Mouse (Mus musculus) CH12.LX (cell line): ENCODE results near the gene Pex7. TPM values are rescaled to one million over a fixed set of nuclear protein-coding genes. Genes with fewer than 3 reads are reported as not detected.

ENCODE experiments used
- DNase-seq: peaks from one replicate; pipeline ENCODE4 v3.0.0-alpha.2; 2013; ENCODE audit errors: extremely low read depth
- H3K27ac ChIP-seq: 2 replicates; pipeline ENCODE4 v1.5.1; 2012; ENCODE audit warnings: low read depth, mild to moderate bottlenecking, control low read depth, moderate library complexity; ENCODE audit not compliant: insufficient read depth
- H3K27me3 ChIP-seq: replicated peaks from 2 replicates; pipeline ENCODE3; 2012; ENCODE audit warnings: inconsistent platforms
- H3K36me3 ChIP-seq, 2 experiments: replicated peaks in 1 of 2; 2 replicates each; pipeline versions ENCODE3 to v1.6.1; 2012; ENCODE audit warnings: inconsistent platforms in 1 of 2, low read length in 1 of 2, mild to moderate bottlenecking in 1 of 2, mixed read lengths in 1 of 2, moderate library complexity in 1 of 2; ENCODE audit not compliant: control insufficient read depth in 1 of 2, insufficient read depth in 1 of 2
- H3K4me1 ChIP-seq, 2 experiments: 2 replicates each; pipeline ENCODE4 v1.6.1; 2012; ENCODE audit warnings: inconsistent platforms in 1 of 2, moderate library complexity in 1 of 2; ENCODE audit not compliant: insufficient read depth in 2 of 2, control insufficient read depth in 1 of 2
- H3K4me2 ChIP-seq: 2 replicates; pipeline ENCODE4 v1.6.1; 2012; ENCODE audit warnings: low read depth, mild to moderate bottlenecking, control low read depth; ENCODE audit not compliant: poor library complexity, insufficient read depth, severe bottlenecking
- H3K4me3 ChIP-seq, 3 experiments: fragments of 150-350 bp in 1 of 3; sonication (generic) in 1 of 3; replicated peaks in 1 of 3; 2 replicates each; pipeline versions ENCODE3 to v1.5.1; 2011 to 2012; ENCODE audit warnings: low read depth in 2 of 3, low read length in 2 of 3, mild to moderate bottlenecking in 2 of 3, moderate library complexity in 2 of 3, control low read depth in 1 of 3, improper control_type of control experiment in 1 of 3, inconsistent platforms in 1 of 3, mixed read lengths in 1 of 3; ENCODE audit not compliant: poor library complexity in 1 of 3
- H3K79me2 ChIP-seq: replicated peaks from 2 replicates; pipeline ENCODE4 v1.6.1; 2012; ENCODE audit warnings: mild to moderate bottlenecking, moderate library complexity; ENCODE audit not compliant: control insufficient read depth, poor library complexity, insufficient read depth, severe bottlenecking; ENCODE audit errors: extremely low read depth
- H3K9ac ChIP-seq: 2 replicates; pipeline ENCODE4 v1.6.1; 2012; ENCODE audit warnings: low read depth, mild to moderate bottlenecking, control low read depth, moderate library complexity; ENCODE audit not compliant: insufficient read depth
- H3K9me3 ChIP-seq: replicated peaks from 2 replicates; pipeline ENCODE3; 2012; ENCODE audit warnings: low read length, inconsistent platforms, mixed read lengths
- BHLHE40 ChIP-seq: IDR thresholded peaks from 2 replicates; pipeline ENCODE4 v1.6.1; 2011; ENCODE audit warnings: mild to moderate bottlenecking, low read depth, low read length, improper control_type of control experiment
- CHD1 ChIP-seq: IDR thresholded peaks from 2 replicates; pipeline ENCODE4 v1.6.1; 2012; ENCODE audit warnings: low read depth, low read length, improper control_type of control experiment, inconsistent platforms
- E2F4 ChIP-seq: IDR thresholded peaks from 2 replicates; pipeline ENCODE4 v1.6.1; 2011; ENCODE audit warnings: low read depth, low read length, improper control_type of control experiment; ENCODE audit not compliant: insufficient replicate concordance
- EP300 ChIP-seq: IDR thresholded peaks from 2 replicates; pipeline ENCODE4 v1.6.1; 2011; ENCODE audit warnings: low read length, improper control_type of control experiment
- ETS1 ChIP-seq: conservative IDR thresholded peaks from 2 replicates; pipeline ENCODE4 v1.6.1; 2012; ENCODE audit warnings: low read depth, mild to moderate bottlenecking, inconsistent platforms, low read length, improper control_type of control experiment, moderate library complexity
- GABPA ChIP-seq: IDR thresholded peaks from 2 replicates; pipeline ENCODE4 v1.6.1; 2012; ENCODE audit warnings: low read depth, low read length, improper control_type of control experiment, inconsistent platforms; ENCODE audit not compliant: insufficient replicate concordance
- HCFC1 ChIP-seq: IDR thresholded peaks from 2 replicates; pipeline ENCODE4 v1.6.1; 2012; ENCODE audit warnings: low read depth, mild to moderate bottlenecking, inconsistent platforms, low read length, improper control_type of control experiment
- IRF4 ChIP-seq: IDR thresholded peaks from 2 replicates; pipeline ENCODE4 v1.6.1; 2014; ENCODE audit warnings: low read depth, mild to moderate bottlenecking, inconsistent platforms, low read length, improper control_type of control experiment
- JUND ChIP-seq: conservative IDR thresholded peaks from 2 replicates; pipeline ENCODE4 v1.6.1; 2011; ENCODE audit warnings: low read depth, low read length, improper control_type of control experiment
- MAFK ChIP-seq: IDR thresholded peaks from 2 replicates; pipeline ENCODE4 v1.6.1; 2011; ENCODE audit warnings: low read length, improper control_type of control experiment; ENCODE audit not compliant: insufficient replicate concordance
- MAX ChIP-seq: IDR thresholded peaks from 2 replicates; pipeline ENCODE4 v1.6.1; 2011; ENCODE audit warnings: low read length, improper control_type of control experiment
- MAZ ChIP-seq: IDR thresholded peaks from 2 replicates; pipeline ENCODE4 v1.6.1; 2012; ENCODE audit warnings: low read depth, mild to moderate bottlenecking, inconsistent platforms, low read length, improper control_type of control experiment, moderate library complexity
- MXI1 ChIP-seq: IDR thresholded peaks from 2 replicates; pipeline ENCODE4 v1.6.1; 2011; ENCODE audit warnings: mild to moderate bottlenecking, low read depth, low read length, improper control_type of control experiment
- MYC ChIP-seq: IDR thresholded peaks from 2 replicates; pipeline ENCODE4 v1.6.1; 2011; ENCODE audit warnings: low read depth, mild to moderate bottlenecking, improper control_type of control experiment, low read length
- NELFE ChIP-seq: IDR thresholded peaks from 2 replicates; pipeline ENCODE4 v1.6.1; 2011; ENCODE audit warnings: low read depth, low read length, improper control_type of control experiment
- PAX5 ChIP-seq: IDR thresholded peaks from 2 replicates; pipeline ENCODE4 v1.6.1; 2012; ENCODE audit warnings: low read length, inconsistent platforms, mixed read lengths
- POLR2A ChIP-seq: IDR thresholded peaks from 2 replicates; pipeline ENCODE4 v1.6.1; 2011; ENCODE audit warnings: low read depth, mild to moderate bottlenecking, improper control_type of control experiment, low read length
- RCOR1 ChIP-seq: conservative IDR thresholded peaks from 2 replicates; pipeline ENCODE4 v1.6.1; 2012; ENCODE audit warnings: low read depth, mild to moderate bottlenecking, inconsistent platforms, low read length, improper control_type of control experiment
- SIN3A ChIP-seq: IDR thresholded peaks from 2 replicates; pipeline ENCODE4 v1.6.1; 2012; ENCODE audit warnings: low read length, improper control_type of control experiment, inconsistent platforms
- SMC3 ChIP-seq: IDR thresholded peaks from 2 replicates; pipeline ENCODE4 v1.6.1; 2011; ENCODE audit warnings: low read depth, low read length, improper control_type of control experiment
- TBP ChIP-seq: conservative IDR thresholded peaks from 2 replicates; pipeline ENCODE4 v1.6.1; 2011; ENCODE audit warnings: low read depth, low read length, improper control_type of control experiment
- TCF12 ChIP-seq: IDR thresholded peaks from 2 replicates; pipeline ENCODE4 v1.6.1; 2014; ENCODE audit warnings: low read depth, mild to moderate bottlenecking, inconsistent platforms, low read length, improper control_type of control experiment
- UBTF ChIP-seq: IDR thresholded peaks from 2 replicates; pipeline ENCODE4 v1.6.1; 2012; ENCODE audit warnings: low read depth, mild to moderate bottlenecking, inconsistent platforms, low read length, improper control_type of control experiment, moderate library complexity
- USF2 ChIP-seq: conservative IDR thresholded peaks from 2 replicates; pipeline ENCODE4 v1.6.1; 2011; ENCODE audit warnings: low read depth, low read length, improper control_type of control experiment
- ZC3H11A ChIP-seq: IDR thresholded peaks from 2 replicates; pipeline ENCODE4 v1.6.1; 2012; ENCODE audit warnings: low read depth, mild to moderate bottlenecking, inconsistent platforms, low read length, improper control_type of control experiment
- ZKSCAN1 ChIP-seq: IDR thresholded peaks from 2 replicates; pipeline ENCODE4 v1.6.1; 2012; ENCODE audit warnings: low read depth, inconsistent platforms, low read length, improper control_type of control experiment, borderline replicate concordance
- ZMIZ1 ChIP-seq: IDR thresholded peaks from 2 replicates; pipeline ENCODE4 v1.6.1; 2012; ENCODE audit warnings: low read depth, mild to moderate bottlenecking, inconsistent platforms, low read length, improper control_type of control experiment
- dilution Hi-C: fragments of 300-500 bp; cut with MboI; formaldehyde crosslinking; loops from 2 replicates; pipeline ENCODE4 v1.14.3; 2020; ENCODE audit warnings: low sequenced_read_pairs; ENCODE audit not compliant: extremely low pct_unique_long_range_greater_than_20kb, extremely low pct_ligation_motif_present
- in situ Hi-C: fragments of 300-500 bp; cut with MboI; formaldehyde crosslinking; loops from 3 replicates; pipeline ENCODE4 v1.14.3; 2019; ENCODE audit warnings: low sequenced_read_pairs, low pct_ligation_motif_present, low pct_unique_long_range_greater_than_20kb, mixed read lengths
- polyA plus RNA-seq: library from polyadenylated mRNA; unstranded; fragments of >175 nt; gene quantifications from 2 replicates; pipeline ENCODE4 v1.2.1, GENCODE M21; 2012; ENCODE audit warnings: low read depth; ENCODE audit not compliant: insufficient read length
- total RNA-seq, 2 experiments: library from RNA; depleted of rRNA; stranded (reverse); fragments of 300-350 nt in 1 of 2; fragments of >200 nt in 1 of 2; gene quantifications; 2 replicates each; pipeline ENCODE4 v1.2.3; 2012 to 2014

Gene Pex7
- total and polyA plus RNA-seq, 3 experiments, result 26.5 to 53.6 (median 30.2) TPM

DNA sequence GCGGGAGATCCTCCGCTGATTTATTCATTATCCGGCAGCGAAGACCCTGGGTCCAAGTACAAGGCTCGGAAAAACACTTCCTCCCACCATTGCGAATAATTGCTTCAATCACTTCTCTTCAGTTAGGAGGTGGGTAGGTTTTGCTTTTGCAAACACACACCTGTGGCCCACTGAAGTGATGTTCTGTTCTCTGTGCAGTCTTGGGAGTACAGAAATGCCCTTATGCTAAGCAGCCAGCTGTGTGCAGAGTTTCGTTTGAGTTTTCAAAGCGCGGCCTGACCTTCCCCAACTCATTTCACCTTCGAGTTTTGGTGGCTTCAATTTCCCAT, 27.8 kb upstream of the Pex7 start:
- H3K9ac ChIP-seq, result peak overlapping the region; percentile 90
- TF ChIP-seq EP300, result peak; percentile 64
- no peak for TF ChIP-seq USF2
- 0 out of 2 replicates have a peak, but pooled peaks have one; percentile 14 for TF ChIP-seq MAFK
- peak; percentile 87 for TF ChIP-seq IRF4
- TF ChIP-seq TBP, result peak; percentile 88
- TF ChIP-seq SIN3A, result peak; percentile 99
- no peak for TF ChIP-seq HCFC1
- peak; percentile 94 for TF ChIP-seq ETS1
- TF ChIP-seq MYC, result peak; percentile 86
- TF ChIP-seq UBTF, result peak; percentile 64; the same call in 1 of the 2 replicates
- peak; percentile 34 for TF ChIP-seq SMC3
- 0 out of 2 replicates have a peak, but pooled peaks have one; percentile 52 for TF ChIP-seq E2F4
- no peak for TF ChIP-seq ZKSCAN1
- TF ChIP-seq GABPA, result no peak
- TF ChIP-seq POLR2A, result peak; percentile 43; the same call in 1 of the 2 replicates
- peak; percentile 70; the same call in 1 of the 2 replicates for TF ChIP-seq RCOR1
- TF ChIP-seq TCF12, result peak; percentile 88
- peak; percentile 62 for TF ChIP-seq MXI1
- no peak for TF ChIP-seq ZC3H11A
- no peak for TF ChIP-seq PAX5
- TF ChIP-seq ZMIZ1, result peak; percentile 73
- 0 out of 2 replicates have a peak, but pooled peaks have one; percentile 22 for TF ChIP-seq JUND
- peak; percentile 66 for TF ChIP-seq BHLHE40
- TF ChIP-seq NELFE, result peak; percentile 43; the same call in 1 of the 2 replicates
- peak; percentile 94 for TF ChIP-seq CHD1
- peak; percentile 75; the same call in 1 of the 2 replicates for TF ChIP-seq MAZ
- peak; percentile 72 for TF ChIP-seq MAX
- TF ChIP-seq, all 38 proteins: peak for 21
- in situ Hi-C loops, result loop anchor here (10.0 kb wide), 1 partner anchor 60 kb away; no protein-coding TSS in a partner anchor
- no peaks in the 10 kb centered on the region for H3K9me3 ChIP-seq
- peaks cover 46% of the 10 kb centered on the region for H3K79me2 ChIP-seq
- peak overlapping the region; percentile 47 for H3K4me2 ChIP-seq
- H3K36me3 ChIP-seq, result peaks cover 0 to 4% of the 10 kb centered on the region in 2 experiments
- dilution Hi-C loops, result no loop called here
- H3K4me3 ChIP-seq, result peak overlapping the region; percentile 81 to 88 (median 85)
- H3K4me1 ChIP-seq, result peaks cover 4 to 34% of the 10 kb centered on the region in 2 experiments; a peak in 3 of 4 replicates
- no peaks in the 10 kb centered on the region for H3K27me3 ChIP-seq
- no peak for DNase-seq
- peak overlapping the region; percentile 82 for H3K27ac ChIP-seq
